Mouse (Mus musculus): ENCODE measurements around the gene Anks3. TPM values are rescaled to one million over a fixed set of nuclear protein-coding genes. Genes with fewer than 3 reads are reported as not detected.

Gene Anks3
- total RNA-seq (2012; rRNA removed) (19.9 and 27.1 TPM in 2 replicates), polyA plus RNA-seq (2012; ENCODE audit: insufficient read depth in 1 of 2, insufficient read length in 2 of 2, low read depth in 1 of 2, low replicate concordance in 2 of 2, missing spikeins in 1 of 2) (10 to 100 TPM in 1 of 2 experiments, not detected in 1; 33.9 TPM)

- Histone ChIP-seq H3K4me1 (ENCODE audit: control insufficient read depth in 1 of 2, insufficient read depth in 2 of 2, low read length in 2 of 2) (peaks cover 0 to 13% of the 10 kb centered on the region in 2 experiments; a peak in 1 of 4 replicates), H3K4me3 (ENCODE audit: control insufficient read depth in 1 of 2, insufficient read depth in 1 of 2, low read depth in 2 of 2, low read length in 2 of 2) (peak within 1 kb of the TSS; percentile 81 to 92), H3K36me3 (ENCODE audit: control insufficient read depth in 1 of 2, insufficient read depth in 2 of 2, low read length in 2 of 2) (peaks cover 0 to 5% of the 10 kb centered on the region in 2 experiments; a peak in 2 of 4 replicates), H3K79me2 (ENCODE audit: control insufficient read depth, insufficient read depth, low read length, poor library complexity) (peaks cover 17% of the 10 kb centered on the region), H3K27ac (ENCODE audit: control insufficient read depth, low read depth, low read length) (peak within 1 kb of the TSS; percentile 56), H3K9ac (ENCODE audit: control insufficient read depth, low read depth, low read length, poor library complexity, severe bottlenecking) (peak within 1 kb of the TSS; percentile 82), H3K9me3 (replicated peaks; ENCODE audit: insufficient read depth, low read length) (no peaks in the 10 kb centered on the region), H3K27me3 (ENCODE audit: control insufficient read depth in 1 of 2, insufficient read depth in 2 of 2, low read length in 2 of 2) (no peaks in the 10 kb centered on the region)
- DNase-seq (ENCODE audit: low read depth, low spot score) = peak; percentile 96
- no peak for TF ChIP-seq CHD2 (IDR thresholded peaks at IDR 0.05; ENCODE audit: low read length)
- TF ChIP-seq POLR2A (IDR thresholded peaks at IDR 0.05; ENCODE audit: control insufficient read depth in 1 of 2, insufficient read depth in 1 of 2, low read depth in 1 of 2, low read length in 2 of 2, poor library complexity in 1 of 2) = peak; percentile 74 to 92
- 0 out of 2 replicates have a peak, but pooled peaks have one; percentile 49 for TF ChIP-seq TCF12 (IDR thresholded peaks at IDR 0.05; ENCODE audit: low read depth, low read length)
- TF ChIP-seq CTCF (IDR thresholded peaks at IDR 0.05 in 2 of 3, conservative IDR thresholded peaks at IDR 0.05 in 1 of 3; ENCODE audit: control insufficient read depth in 1 of 3, insufficient read depth in 1 of 3, low read depth in 2 of 3, low read length in 3 of 3, poor library complexity in 1 of 3, severe bottlenecking in 1 of 3) = no peak
- TF ChIP-seq POLR2AphosphoS2 (IDR thresholded peaks at IDR 0.05; ENCODE audit: low read length) = no peak; the same call in 1 of the 2 replicates
- TF ChIP-seq POLR2AphosphoS5 (IDR thresholded peaks at IDR 0.05; ENCODE audit: borderline replicate concordance, low read depth, low read length) = no peak
- no peak for TF ChIP-seq EP300 (IDR thresholded peaks at IDR 0.05; ENCODE audit: low read depth in 1 of 2, low read length in 2 of 2)
- no peak for TF ChIP-seq ZMIZ1 (IDR thresholded peaks at IDR 0.05; ENCODE audit: low read depth, low read length)
- TF ChIP-seq ZC3H11A (IDR thresholded peaks at IDR 0.05; ENCODE audit: low read depth, low read length) = no peak
- TF ChIP-seq ELF1 (IDR thresholded peaks at IDR 0.05; ENCODE audit: low read depth, low read length) = peak; percentile 87
- no peak for TF ChIP-seq E2F4 (IDR thresholded peaks at IDR 0.05; ENCODE audit: borderline replicate concordance, low read depth, low read length)
- TF ChIP-seq USF2 (IDR thresholded peaks at IDR 0.05; ENCODE audit: borderline replicate concordance in 1 of 2, insufficient read depth in 1 of 2, low read depth in 1 of 2, low read length in 2 of 2) = no peak
- no peak for TF ChIP-seq SMC3 (IDR thresholded peaks at IDR 0.05; ENCODE audit: low read depth, low read length)
- TF ChIP-seq NELFE (IDR thresholded peaks at IDR 0.05; ENCODE audit: low read depth, low read length) = peak; percentile 56
- TF ChIP-seq RAD21 (IDR thresholded peaks at IDR 0.05; ENCODE audit: low read depth, low read length) = no peak
- TF ChIP-seq ZKSCAN1 (IDR thresholded peaks at IDR 0.05; ENCODE audit: low read depth, low read length) = no peak
- no peak; the same call in 1 of the 2 replicates for TF ChIP-seq KAT2A (conservative IDR thresholded peaks at IDR 0.05; ENCODE audit: low read depth, low read length)
- peak; percentile 46; the same call in 1 of the 2 replicates for TF ChIP-seq USF1 (IDR thresholded peaks at IDR 0.05; ENCODE audit: low read depth, low read length)
- TF ChIP-seq RCOR1 (IDR thresholded peaks at IDR 0.05; ENCODE audit: low read depth, low read length) = no peak; the same call in 1 of the 2 replicates
- TF ChIP-seq TAL1 (IDR thresholded peaks at IDR 0.05; ENCODE audit: low read length) = no peak
- 0 out of 2 replicates have a peak, but pooled peaks have one; percentile 10 for TF ChIP-seq ETS1 (IDR thresholded peaks at IDR 0.05; ENCODE audit: low read depth, low read length)
- TF ChIP-seq GATA1 (IDR thresholded peaks at IDR 0.05; ENCODE audit: low read depth, low read length) = no peak
- TF ChIP-seq MAX (IDR thresholded peaks at IDR 0.05; ENCODE audit: low read length) = peak; percentile 72
- no peak for TF ChIP-seq ZNF384 (IDR thresholded peaks at IDR 0.05; ENCODE audit: low read depth, low read length)
- no peak for TF ChIP-seq MEF2A (IDR thresholded peaks at IDR 0.05; ENCODE audit: extremely low read depth, insufficient replicate concordance, low read depth, low read length, poor library complexity, severe bottlenecking)
- TF ChIP-seq MXI1 (IDR thresholded peaks at IDR 0.05; ENCODE audit: low read depth, low read length) = peak; percentile 91
- TF ChIP-seq SIN3A (IDR thresholded peaks at IDR 0.05; ENCODE audit: low read length) = peak; percentile 97
- peak; percentile 65; the same call in 1 of the 2 replicates for TF ChIP-seq MAZ (IDR thresholded peaks at IDR 0.05; ENCODE audit: low read depth, low read length)
- TF ChIP-seq UBTF (IDR thresholded peaks at IDR 0.05; ENCODE audit: borderline replicate concordance, insufficient read depth, low read depth, low read length) = no peak
- 0 out of 2 replicates have a peak, but pooled peaks have one; percentile 30 for TF ChIP-seq TBP (IDR thresholded peaks at IDR 0.05; ENCODE audit: low read depth, low read length)
- TF ChIP-seq MAFK (IDR thresholded peaks at IDR 0.05; ENCODE audit: borderline replicate concordance, low read depth, low read length) = no peak
- TF ChIP-seq GABPA (IDR thresholded peaks at IDR 0.05; ENCODE audit: low read depth, low read length) = no peak
- TF ChIP-seq HCFC1 (IDR thresholded peaks at IDR 0.05; ENCODE audit: low read depth, low read length) = peak; percentile 93
- no peak for TF ChIP-seq MYB (IDR thresholded peaks at IDR 0.05; ENCODE audit: low read depth, low read length)
Measured at GRCm38 (mm10) chr16:4963797-4964709, at the start of gene Anks3. Gene Anks3 (minus strand): TSS chr16:4964205.
